Mouse (Mus musculus) subcutaneous adipose tissue, adult 2 months (tissue): ENCODE results near the gene Sept10. TPM values are rescaled to one million over a fixed set of nuclear protein-coding genes. Genes with fewer than 3 reads are reported as not detected.

Source experiments
- polyA plus RNA-seq: library from polyadenylated mRNA; depleted of rRNA; stranded (reverse); fragments of >200 nt; gene quantifications from 2 replicates; pipeline ENCODE4 v1.2.3, GENCODE M21; 2012; ENCODE audit warnings: low replicate concordance; rRNA removed

Sept10 gene
- 16.7 and 23.7 TPM in 2 replicates for polyA plus RNA-seq

GRCm38 (mm10) chr10:59221473-59222270 is at the start of gene Sept10, which contains the start of gene Sowahc:
Gene Sept10 (minus strand): TSS chr10:59221847.
Gene Sowahc (plus strand): TSS chr10:59221953.

Other genes starting within 250 kb of the Sept10 start
- 10.8 and 18.8 TPM in 2 replicates for gene Sowahc, start 106 bp upstream of the Sept10 start, polyA plus RNA-seq
- gene P4ha1, start 101.4 kb upstream of the Sept10 start, polyA plus RNA-seq = 12.6 and 22.3 TPM in 2 replicates
- 16.3 and 23.8 TPM in 2 replicates for gene Gm10273, start 173.8 kb upstream of the Sept10 start, polyA plus RNA-seq
- not detected in 2 replicates for gene Pla2g12b, start 181.8 kb upstream of the Sept10 start, polyA plus RNA-seq
- 0.34 and 0.85 TPM in 2 replicates for gene Oit3, start 219.9 kb upstream of the Sept10 start, polyA plus RNA-seq